Mouse (Mus musculus): ENCODE results near the gene Ube2d1. TPM values are rescaled to one million over a fixed set of nuclear protein-coding genes. Genes with fewer than 3 reads are reported as not detected.
A peak's percentile ranks its signal among the peaks of the same experiment; 100 is the strongest.

Gene Ube2d1
- polyA plus RNA-seq, 1 experiment from 2014 or later: 176 TPM

DNA sequence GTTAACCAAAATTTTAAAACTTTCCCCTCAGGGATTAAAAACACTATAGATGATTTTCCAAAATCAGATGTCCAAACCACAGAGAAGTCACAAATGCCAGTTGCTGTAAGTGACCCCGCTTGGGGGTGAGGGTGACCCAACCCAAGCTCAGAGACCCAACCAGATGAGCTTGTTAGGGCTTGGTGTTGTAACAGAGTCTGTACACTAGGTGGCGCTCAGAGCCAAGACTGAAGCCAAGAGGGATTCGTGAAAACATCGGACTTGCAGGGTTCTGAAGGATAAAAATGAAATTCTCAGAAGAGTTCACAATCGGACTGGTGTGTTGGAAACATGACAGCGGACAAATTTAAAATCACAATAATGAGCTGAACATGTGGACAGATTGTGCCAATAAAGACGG is 41.7 kb upstream of the Ube2d1 start:
- no peaks in the 10 kb centered on the region for H3K4me1 ChIP-seq (ENCODE audit: control insufficient read depth, insufficient read depth, low read length)
- H3K27ac ChIP-seq (ENCODE audit: low read depth, low read length): no peak overlapping the region
- DNase-seq (ENCODE audit: low spot score, missing footprints): peak; percentile 97
- H3K4me2 ChIP-seq: no peak overlapping the region
- no peaks in the 10 kb centered on the region for H3K9me3 ChIP-seq (ENCODE audit: control insufficient read depth, low read length)
- peak; percentile 69 for ATAC-seq (ENCODE audit: low FRiP score)
- H3K4me3 ChIP-seq (ENCODE audit: low read depth, low read length): no peak overlapping the region
- peaks cover 5% of the 10 kb centered on the region for H3K36me3 ChIP-seq (ENCODE audit: control insufficient read depth, insufficient read depth, low read length)
- no peaks in the 10 kb centered on the region for H3K27me3 ChIP-seq (ENCODE audit: control insufficient read depth, insufficient read depth, low read length)
- no peak overlapping the region for H3K9ac ChIP-seq (ENCODE audit: low read length)
- WGBS: 20% methylated on average over 7 of the region's 7 CpGs

DNA sequence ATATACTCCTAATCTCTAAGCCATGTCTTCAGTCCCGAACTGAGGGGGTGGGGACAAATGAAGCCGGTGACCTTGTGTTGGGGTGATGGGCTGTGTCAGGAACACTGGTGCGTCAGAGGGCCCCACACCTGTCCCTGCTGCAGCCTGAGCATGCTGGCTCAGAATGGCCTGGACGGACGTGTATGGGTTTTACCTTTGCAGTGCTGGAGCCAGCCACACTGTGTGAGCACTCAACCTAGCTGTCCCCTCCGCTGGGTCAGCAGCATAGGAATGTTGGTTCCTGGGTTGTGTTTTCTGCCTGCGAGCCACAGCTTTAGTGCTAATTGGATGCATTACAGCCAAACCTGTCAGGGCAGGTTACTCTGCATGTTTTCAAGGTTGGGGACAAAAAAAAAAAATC is 41.1 kb upstream of the Ube2d1 start:
- H3K9ac ChIP-seq (ENCODE audit: low read length): no peak overlapping the region
- peaks cover 5% of the 10 kb centered on the region for H3K36me3 ChIP-seq (ENCODE audit: control insufficient read depth, insufficient read depth, low read length)
- H3K4me2 ChIP-seq: no peak overlapping the region
- H3K4me3 ChIP-seq (ENCODE audit: low read depth, low read length): no peak overlapping the region
- WGBS: 76% methylated on average over 7 of the region's 7 CpGs
- H3K27ac ChIP-seq (ENCODE audit: low read depth, low read length): no peak overlapping the region
- no peaks in the 10 kb centered on the region for H3K9me3 ChIP-seq (ENCODE audit: control insufficient read depth, low read length)
- DNase-seq (ENCODE audit: low spot score, missing footprints): peak; percentile 45
- H3K4me1 ChIP-seq (ENCODE audit: control insufficient read depth, insufficient read depth, low read length): no peaks in the 10 kb centered on the region
- H3K27me3 ChIP-seq (ENCODE audit: control insufficient read depth, insufficient read depth, low read length): no peaks in the 10 kb centered on the region
- ATAC-seq (ENCODE audit: low FRiP score): no peak

DNA sequence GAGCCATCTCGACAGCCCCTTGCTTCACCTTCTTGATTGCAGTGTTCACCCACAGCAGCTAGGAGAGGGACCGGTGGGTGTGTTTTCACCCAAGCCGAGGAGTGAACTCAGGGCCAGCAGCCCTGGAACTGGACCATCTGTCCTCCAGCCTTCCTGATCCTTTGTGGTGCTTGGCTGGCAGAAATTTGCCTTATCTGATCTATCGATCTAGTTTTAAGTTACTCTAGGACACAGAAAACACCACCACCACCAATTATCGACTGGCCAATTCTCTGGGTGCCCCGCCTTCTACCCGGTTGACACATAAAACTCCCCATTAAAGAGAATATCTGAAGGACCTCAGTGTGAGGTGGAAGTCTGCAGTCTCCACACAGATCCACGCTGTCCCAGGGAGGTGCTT is 38.6 kb upstream of the Ube2d1 start:
- no peaks in the 10 kb centered on the region for H3K9me3 ChIP-seq (ENCODE audit: control insufficient read depth, low read length)
- H3K27me3 ChIP-seq (ENCODE audit: control insufficient read depth, insufficient read depth, low read length): no peaks in the 10 kb centered on the region
- ATAC-seq (ENCODE audit: low FRiP score): no peak
- H3K9ac ChIP-seq (ENCODE audit: low read length): no peak overlapping the region
- no peak overlapping the region for H3K4me3 ChIP-seq (ENCODE audit: low read depth, low read length)
- no peak overlapping the region for H3K4me2 ChIP-seq
- H3K27ac ChIP-seq (ENCODE audit: low read depth, low read length): no peak overlapping the region
- whole genome bisulfite sequencing: 80% methylated on average over 8 of the region's 8 CpGs
- DNase-seq (ENCODE audit: low spot score, missing footprints): no peak
- no peaks in the 10 kb centered on the region for H3K4me1 ChIP-seq (ENCODE audit: control insufficient read depth, insufficient read depth, low read length)
- no peaks in the 10 kb centered on the region for H3K36me3 ChIP-seq (ENCODE audit: control insufficient read depth, insufficient read depth, low read length)

DNA sequence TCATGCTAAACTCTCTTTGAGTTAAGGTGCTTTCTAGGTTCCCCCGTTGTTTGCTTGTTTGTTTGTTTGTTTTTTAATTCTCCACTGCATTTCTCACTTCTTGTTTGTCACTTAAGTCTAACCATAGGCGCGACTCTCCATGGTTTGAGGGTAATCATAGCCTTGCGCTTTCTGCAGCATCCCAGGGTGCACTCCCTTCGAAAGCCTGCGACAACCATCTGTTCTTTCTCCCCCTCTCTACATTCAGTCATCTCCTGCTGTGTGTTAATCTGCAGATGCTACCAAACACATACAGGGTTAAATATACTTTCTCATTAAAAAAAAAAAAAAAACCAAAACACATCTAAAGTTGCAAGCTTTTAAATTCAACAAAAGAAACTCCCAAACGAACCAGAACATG is 31.4 kb upstream of the Ube2d1 start:
- 78% methylated on average over 7 of the region's 7 CpGs for WGBS
- Histone ChIP-seq H3K4me1 (ENCODE audit: control insufficient read depth, insufficient read depth, low read length) (no peaks in the 10 kb centered on the region), H3K9me3 (ENCODE audit: control insufficient read depth, low read length) (no peaks in the 10 kb centered on the region), H3K27me3 (ENCODE audit: control insufficient read depth, insufficient read depth, low read length) (no peaks in the 10 kb centered on the region), H3K4me2 (no peak overlapping the region), H3K9ac (ENCODE audit: low read length) (no peak overlapping the region), H3K27ac (ENCODE audit: low read depth, low read length) (no peak overlapping the region), H3K4me3 (ENCODE audit: low read depth, low read length) (no peak overlapping the region), H3K36me3 (ENCODE audit: control insufficient read depth, insufficient read depth, low read length) (no peaks in the 10 kb centered on the region)
- DNase-seq (ENCODE audit: low spot score, missing footprints) (no peak), ATAC-seq (ENCODE audit: low FRiP score) (no peak)

DNA sequence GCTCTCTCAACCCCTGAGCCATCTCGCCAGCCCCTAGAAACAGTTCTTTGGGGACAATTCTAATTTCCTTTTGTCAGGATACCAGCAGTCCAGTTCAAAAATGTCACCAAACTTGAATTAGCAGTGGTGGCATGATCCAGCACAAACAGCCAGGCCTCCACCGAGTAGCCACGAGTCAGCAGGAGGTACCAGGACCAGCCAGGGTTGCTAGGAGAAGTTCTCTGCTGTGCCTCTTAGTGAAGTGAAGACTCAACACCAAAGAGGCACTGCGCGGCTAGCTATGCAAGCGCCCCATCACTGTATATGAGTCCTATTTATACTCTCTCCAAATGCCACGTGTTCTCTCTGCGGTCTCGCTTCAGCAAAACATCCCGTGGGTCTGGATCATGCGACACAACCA is 31.0 kb upstream of the Ube2d1 start:
- no peak overlapping the region for H3K4me2 ChIP-seq
- H3K4me3 ChIP-seq (ENCODE audit: low read depth, low read length): no peak overlapping the region
- H3K27me3 ChIP-seq (ENCODE audit: control insufficient read depth, insufficient read depth, low read length): no peaks in the 10 kb centered on the region
- ATAC-seq (ENCODE audit: low FRiP score): no peak
- H3K36me3 ChIP-seq (ENCODE audit: control insufficient read depth, insufficient read depth, low read length): no peaks in the 10 kb centered on the region
- no peaks in the 10 kb centered on the region for H3K4me1 ChIP-seq (ENCODE audit: control insufficient read depth, insufficient read depth, low read length)
- 73% methylated on average over 11 of the region's 11 CpGs for WGBS
- H3K9ac ChIP-seq (ENCODE audit: low read length): no peak overlapping the region
- DNase-seq (ENCODE audit: low spot score, missing footprints): no peak
- no peak overlapping the region for H3K27ac ChIP-seq (ENCODE audit: low read depth, low read length)
- H3K9me3 ChIP-seq (ENCODE audit: control insufficient read depth, low read length): no peaks in the 10 kb centered on the region

DNA sequence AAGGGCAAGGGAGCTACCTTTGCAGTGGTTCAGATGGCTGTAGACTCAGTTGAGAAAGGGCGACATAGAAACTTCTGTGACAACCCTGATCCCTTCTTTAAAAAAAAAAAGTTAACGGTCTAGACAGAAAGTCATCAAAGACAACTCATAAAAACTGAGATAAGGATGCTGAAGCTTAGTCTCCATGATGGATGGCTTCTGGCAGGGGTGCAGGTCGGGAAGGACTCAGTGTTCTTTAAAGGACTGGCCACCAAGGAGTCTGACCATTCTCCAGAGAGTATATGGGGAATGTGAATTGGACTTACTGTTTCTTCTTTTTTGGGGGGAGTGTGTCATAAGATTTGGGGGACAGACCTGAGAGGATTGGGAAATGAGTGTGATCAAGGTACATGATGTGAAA is 29.5 kb upstream of the Ube2d1 start:
- 88% methylated on average over 3 of the region's 3 CpGs for WGBS
- Histone ChIP-seq H3K27ac (ENCODE audit: low read depth, low read length) (no peak overlapping the region), H3K4me2 (no peak overlapping the region), H3K36me3 (ENCODE audit: control insufficient read depth, insufficient read depth, low read length) (no peaks in the 10 kb centered on the region), H3K9me3 (ENCODE audit: control insufficient read depth, low read length) (no peaks in the 10 kb centered on the region), H3K4me3 (ENCODE audit: low read depth, low read length) (no peak overlapping the region), H3K4me1 (ENCODE audit: control insufficient read depth, insufficient read depth, low read length) (no peaks in the 10 kb centered on the region), H3K9ac (ENCODE audit: low read length) (no peak overlapping the region), H3K27me3 (ENCODE audit: control insufficient read depth, insufficient read depth, low read length) (no peaks in the 10 kb centered on the region)
- DNase-seq (ENCODE audit: low spot score, missing footprints): no peak
- ATAC-seq (ENCODE audit: low FRiP score): no peak

DNA sequence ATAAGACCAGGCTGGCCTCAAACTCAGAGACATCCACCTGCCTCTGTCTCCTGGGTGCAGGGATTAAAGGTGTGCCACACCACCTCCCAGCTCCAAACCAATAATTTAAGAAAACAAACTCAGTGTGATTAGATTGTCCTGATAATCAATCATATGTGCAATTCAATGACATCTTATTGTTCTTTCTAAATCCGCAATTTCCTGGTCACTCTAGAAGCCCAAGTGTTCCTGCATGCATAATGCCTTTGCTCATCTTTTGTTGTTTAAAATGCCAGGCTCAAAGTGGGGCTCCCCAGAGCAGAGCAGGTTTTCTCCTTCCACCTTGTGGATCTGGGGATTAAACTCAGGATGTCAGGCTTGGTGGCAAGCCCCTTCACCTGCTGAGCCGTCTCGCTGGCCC is 25.2 kb upstream of the Ube2d1 start:
- no peaks in the 10 kb centered on the region for H3K27me3 ChIP-seq (ENCODE audit: control insufficient read depth, insufficient read depth, low read length)
- ATAC-seq (ENCODE audit: low FRiP score) (no peak), DNase-seq (ENCODE audit: low spot score, missing footprints) (peak; percentile 47)
- H3K9me3 ChIP-seq (ENCODE audit: control insufficient read depth, low read length): no peaks in the 10 kb centered on the region
- H3K27ac ChIP-seq (ENCODE audit: low read depth, low read length): no peak overlapping the region
- H3K9ac ChIP-seq (ENCODE audit: low read length): no peak overlapping the region
- H3K4me3 ChIP-seq (ENCODE audit: low read depth, low read length): no peak overlapping the region
- WGBS: 61% methylated on average over 3 of the region's 3 CpGs
- H3K36me3 ChIP-seq (ENCODE audit: control insufficient read depth, insufficient read depth, low read length): no peaks in the 10 kb centered on the region
- H3K4me1 ChIP-seq (ENCODE audit: control insufficient read depth, insufficient read depth, low read length): no peaks in the 10 kb centered on the region
- no peak overlapping the region for H3K4me2 ChIP-seq

DNA sequence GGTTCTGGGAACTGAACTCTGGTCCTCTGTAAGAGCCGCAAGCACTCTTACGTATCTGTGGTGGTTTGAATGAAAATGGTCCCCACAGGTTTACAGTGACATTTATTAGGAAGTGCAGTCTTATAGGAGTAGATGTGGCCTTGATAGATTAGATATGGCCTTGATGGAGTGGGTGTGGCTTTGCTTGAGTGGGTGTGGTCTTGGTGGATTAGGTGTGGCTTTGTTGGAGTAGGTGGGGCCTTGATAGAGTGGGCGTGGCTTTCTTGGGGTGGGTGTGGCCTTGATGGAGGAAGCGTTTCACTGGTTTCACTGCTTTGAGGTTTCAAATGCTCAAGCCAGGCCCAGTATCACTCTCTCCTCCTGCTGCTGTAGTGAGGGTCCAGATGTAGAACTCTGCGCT is 23.1 kb upstream of the Ube2d1 start:
- no peaks in the 10 kb centered on the region for H3K4me1 ChIP-seq (ENCODE audit: control insufficient read depth, insufficient read depth, low read length)
- H3K9me3 ChIP-seq (ENCODE audit: control insufficient read depth, low read length): no peaks in the 10 kb centered on the region
- 86% methylated on average over 5 of the region's 5 CpGs for WGBS
- H3K4me3 ChIP-seq (ENCODE audit: low read depth, low read length): no peak overlapping the region
- H3K4me2 ChIP-seq: no peak overlapping the region
- no peak overlapping the region for H3K27ac ChIP-seq (ENCODE audit: low read depth, low read length)
- no peaks in the 10 kb centered on the region for H3K36me3 ChIP-seq (ENCODE audit: control insufficient read depth, insufficient read depth, low read length)
- H3K9ac ChIP-seq (ENCODE audit: low read length): no peak overlapping the region
- ATAC-seq (ENCODE audit: low FRiP score) (no peak), DNase-seq (ENCODE audit: low spot score, missing footprints) (no peak)
- H3K27me3 ChIP-seq (ENCODE audit: control insufficient read depth, insufficient read depth, low read length): no peaks in the 10 kb centered on the region

DNA sequence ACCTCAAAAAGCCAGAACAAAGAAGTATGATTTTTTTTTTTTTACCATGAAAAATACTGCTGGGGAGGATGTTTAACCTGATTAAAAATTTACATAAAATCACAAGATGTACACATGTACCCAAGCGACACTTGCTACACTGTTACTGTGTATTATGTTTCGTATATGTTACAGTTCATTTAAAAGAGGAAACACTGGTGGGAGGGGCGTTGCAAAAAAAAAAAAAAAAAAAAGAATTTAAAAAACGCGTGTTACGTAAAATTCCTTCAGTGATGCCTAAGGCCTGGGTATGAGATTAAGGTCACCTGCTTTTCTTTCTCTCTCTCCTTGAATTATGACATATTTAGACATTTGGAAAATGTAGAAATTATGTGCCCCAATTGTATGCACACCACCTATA is 21.7 kb upstream of the Ube2d1 start:
- no peaks in the 10 kb centered on the region for H3K9me3 ChIP-seq (ENCODE audit: control insufficient read depth, low read length)
- H3K4me2 ChIP-seq: peak overlapping the region; percentile 34; the same call in 1 of the 2 replicates
- H3K4me1 ChIP-seq (ENCODE audit: control insufficient read depth, insufficient read depth, low read length): no peaks in the 10 kb centered on the region
- no peak for DNase-seq (ENCODE audit: low spot score, missing footprints)
- WGBS: 71% methylated on average over 6 of the region's 6 CpGs
- H3K36me3 ChIP-seq (ENCODE audit: control insufficient read depth, insufficient read depth, low read length): no peaks in the 10 kb centered on the region
- H3K27me3 ChIP-seq (ENCODE audit: control insufficient read depth, insufficient read depth, low read length): no peaks in the 10 kb centered on the region
- no peak overlapping the region for H3K9ac ChIP-seq (ENCODE audit: low read length)
- no peak overlapping the region for H3K27ac ChIP-seq (ENCODE audit: low read depth, low read length)
- H3K4me3 ChIP-seq (ENCODE audit: low read depth, low read length): no peak overlapping the region
- no peak for ATAC-seq (ENCODE audit: low FRiP score)

DNA sequence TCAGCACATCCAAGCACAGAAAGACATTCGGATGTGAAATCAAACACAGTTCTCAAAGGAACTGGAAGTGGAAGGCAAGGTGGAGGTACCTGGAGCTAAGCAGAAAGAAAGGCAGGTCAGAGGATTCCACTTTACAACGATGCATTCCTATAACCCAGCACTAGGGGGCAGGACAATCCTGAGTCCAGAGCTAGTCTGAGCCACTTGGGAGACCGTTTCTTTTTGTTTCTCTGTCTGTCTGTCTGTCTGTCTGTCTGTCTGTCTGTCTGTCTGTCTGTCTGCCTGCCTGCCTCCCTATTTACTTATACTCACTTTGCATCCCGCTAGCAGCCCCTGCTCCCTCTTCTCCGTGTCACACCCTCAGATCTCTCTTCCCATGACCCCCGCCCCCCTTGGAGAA is 21.1 kb upstream of the Ube2d1 start:
- peak; percentile 41; the same call in 1 of the 2 replicates for ATAC-seq (ENCODE audit: low FRiP score)
- no peak overlapping the region for H3K27ac ChIP-seq (ENCODE audit: low read depth, low read length)
- H3K4me2 ChIP-seq: peak overlapping the region; percentile 34
- no peaks in the 10 kb centered on the region for H3K36me3 ChIP-seq (ENCODE audit: control insufficient read depth, insufficient read depth, low read length)
- H3K4me1 ChIP-seq (ENCODE audit: control insufficient read depth, insufficient read depth, low read length): no peaks in the 10 kb centered on the region
- DNase-seq (ENCODE audit: low spot score, missing footprints): peak; percentile 89
- no peak overlapping the region for H3K9ac ChIP-seq (ENCODE audit: low read length)
- WGBS: 31% methylated on average over 6 of the region's 6 CpGs
- H3K4me3 ChIP-seq (ENCODE audit: low read depth, low read length): no peak overlapping the region
- no peaks in the 10 kb centered on the region for H3K27me3 ChIP-seq (ENCODE audit: control insufficient read depth, insufficient read depth, low read length)
- H3K9me3 ChIP-seq (ENCODE audit: control insufficient read depth, low read length): no peaks in the 10 kb centered on the region

Measured in midbrain, embryonic 11.5 days (tissue).